Mouse (Mus musculus): Measurements from ENCODE around the gene Fbxo47. TPM values are rescaled to one million over a fixed set of nuclear protein-coding genes. Genes with fewer than 3 reads are reported as not detected.

Gene Fbxo47
- total RNA-seq, 2 experiments from 2014 or later, result 0.16 to 0.38 TPM

GRCm38 (mm10) chr11:97830501-97830900 lies 53.5 kb downstream of the Fbxo47 start:
- DNase-seq (ENCODE audit: low spot score), result no peak

GRCm38 (mm10) chr11:97829913-97830476 lies 54.0 kb downstream of the Fbxo47 start:
- DNase-seq (ENCODE audit: low spot score), result no peak

- DNase-seq (ENCODE audit: low spot score), result no peak
Measured at GRCm38 (mm10) chr11:97829365-97829764, 54.6 kb downstream of the Fbxo47 start.

GRCm38 (mm10) chr11:97827654-97828053 lies 56.3 kb downstream of the Fbxo47 start:
- no peak for DNase-seq (ENCODE audit: low spot score)

- DNase-seq (ENCODE audit: low spot score), result no peak
Measured at GRCm38 (mm10) chr11:97826414-97826813, 57.5 kb downstream of the Fbxo47 start.

- DNase-seq (ENCODE audit: low spot score), result no peak
Measured at GRCm38 (mm10) chr11:97825971-97826370, 58.0 kb downstream of the Fbxo47 start.

- no peak for DNase-seq (ENCODE audit: low spot score)
Measured at GRCm38 (mm10) chr11:97825295-97825694, 58.7 kb downstream of the Fbxo47 start.

- no peak for DNase-seq (ENCODE audit: low spot score)
Measured at GRCm38 (mm10) chr11:97824895-97825294, 59.1 kb downstream of the Fbxo47 start.

GRCm38 (mm10) chr11:97824168-97824567 lies 59.8 kb downstream of the Fbxo47 start:
- DNase-seq (ENCODE audit: low spot score), result no peak

GRCm38 (mm10) chr11:97822840-97823603 lies 60.9 kb downstream of the Fbxo47 start:
- DNase-seq (ENCODE audit: low spot score), result no peak

- DNase-seq (ENCODE audit: low spot score), result no peak
Measured at GRCm38 (mm10) chr11:97821401-97822064, 62.4 kb downstream of the Fbxo47 start.

- DNase-seq (ENCODE audit: low spot score), result peak; percentile 80
Measured at GRCm38 (mm10) chr11:97820840-97821239, 63.1 kb downstream of the Fbxo47 start.

GRCm38 (mm10) chr11:97819923-97820322 lies 64.0 kb downstream of the Fbxo47 start:
- no peak for DNase-seq (ENCODE audit: low spot score)

GRCm38 (mm10) chr11:97819102-97819501 lies 64.9 kb downstream of the Fbxo47 start:
- no peak for DNase-seq (ENCODE audit: low spot score)

GRCm38 (mm10) chr11:97818571-97818970 lies 65.4 kb downstream of the Fbxo47 start:
- no peak for DNase-seq (ENCODE audit: low spot score)

GRCm38 (mm10) chr11:97818003-97818402 lies 66.0 kb downstream of the Fbxo47 start:
- no peak for DNase-seq (ENCODE audit: low spot score)

GRCm38 (mm10) chr11:97817379-97817778 lies 66.6 kb downstream of the Fbxo47 start:
- no peak for DNase-seq (ENCODE audit: low spot score)

GRCm38 (mm10) chr11:97816916-97817315 lies 67.0 kb downstream of the Fbxo47 start:
- no peak for DNase-seq (ENCODE audit: low spot score)

GRCm38 (mm10) chr11:97816176-97816575 lies 67.8 kb downstream of the Fbxo47 start:
- DNase-seq (ENCODE audit: low spot score), result no peak

- no peak for DNase-seq (ENCODE audit: low spot score)
Measured at GRCm38 (mm10) chr11:97815736-97816135, 68.2 kb downstream of the Fbxo47 start.

GRCm38 (mm10) chr11:97813746-97814515 lies 70.0 kb downstream of the Fbxo47 start:
- DNase-seq (ENCODE audit: low spot score), result no peak

GRCm38 (mm10) chr11:97813085-97813484 lies 70.9 kb downstream of the Fbxo47 start:
- DNase-seq (ENCODE audit: low spot score), result no peak

Data from gastrocnemius, adult 18-20 months (tissue).